ENCODE assay signal across 14 mouse cellular contexts in genomic region chr9:51398886-51399285, GRCm38 (mm10).
"Had no signal": no experiment of that assay in that cellular context is flagged by ENCODE, and none has a peak within 500 bp of the region (broad histone marks: within the 10 kb centered on the region; RNA-seq: fewer than 3 reads in every experiment).

No protein-coding gene starts in this region.

- DNase-seq: kidney, adult 9 months; kidney, postnatal 14 days; kidney, postnatal 4 days; liver, embryonic 13.5 days; lung, adult 2 months; lung, postnatal 14 days; lung, postnatal 4 days; midbrain, embryonic 14.5 days; right cerebral cortex, adult 18-20 months; right cerebral cortex, postnatal 14 days; right cerebral cortex, postnatal 4 days; spleen, adult 18-20 months; thymus, adult 18-20 months; thymus, postnatal 36 days had no signal
